Mouse (Mus musculus): ENCODE results near the gene Prkn.

Gene Prkn

GRCm38 (mm10) chr17:11309843-11310242, 469.7 kb downstream of the Prkn start:
- no peak for DNase-seq

DNA sequence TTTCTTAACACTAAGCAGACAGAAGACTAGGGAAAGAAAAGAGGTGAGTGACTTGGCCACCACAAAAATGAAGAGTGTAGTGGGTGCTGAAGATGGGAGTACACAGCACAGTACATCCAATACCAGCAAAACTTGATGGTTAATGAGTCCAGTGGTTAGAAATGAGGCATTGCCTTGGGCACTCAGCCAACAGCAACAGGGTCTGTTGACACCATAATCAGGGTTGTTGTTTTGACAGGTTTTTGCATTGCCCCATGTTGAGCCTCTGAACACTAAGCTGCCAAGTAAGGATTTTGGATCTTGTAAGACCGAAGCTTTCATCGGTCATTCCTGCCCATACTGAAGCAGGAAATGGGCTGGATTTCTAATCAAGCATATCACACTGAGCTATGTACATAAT, 474.0 kb downstream of the Prkn start:
- DNase-seq, result no peak

DNA sequence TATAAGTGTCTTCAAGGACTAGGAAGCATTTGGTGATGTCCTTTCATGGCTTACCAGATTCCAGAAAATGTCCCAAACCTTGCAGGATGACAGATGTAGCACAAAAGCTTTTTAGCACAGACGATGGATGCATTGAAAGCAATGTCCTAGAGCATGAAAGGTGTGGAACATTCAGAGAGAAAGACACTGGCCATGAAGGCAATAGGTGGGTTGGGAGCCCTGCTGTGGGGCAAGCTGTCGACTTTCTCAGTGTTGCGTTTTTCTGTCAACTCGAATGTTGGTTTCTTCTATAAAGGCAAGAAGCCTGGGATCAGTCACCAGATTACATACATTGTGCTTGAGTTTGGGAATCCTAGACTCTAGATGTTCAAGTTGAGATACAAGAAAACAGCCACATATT, 475.5 kb downstream of the Prkn start:
- peak; percentile 65 for DNase-seq

GRCm38 (mm10) chr17:11318946-11319345, 478.8 kb downstream of the Prkn start:
- DNase-seq, result no peak

DNA sequence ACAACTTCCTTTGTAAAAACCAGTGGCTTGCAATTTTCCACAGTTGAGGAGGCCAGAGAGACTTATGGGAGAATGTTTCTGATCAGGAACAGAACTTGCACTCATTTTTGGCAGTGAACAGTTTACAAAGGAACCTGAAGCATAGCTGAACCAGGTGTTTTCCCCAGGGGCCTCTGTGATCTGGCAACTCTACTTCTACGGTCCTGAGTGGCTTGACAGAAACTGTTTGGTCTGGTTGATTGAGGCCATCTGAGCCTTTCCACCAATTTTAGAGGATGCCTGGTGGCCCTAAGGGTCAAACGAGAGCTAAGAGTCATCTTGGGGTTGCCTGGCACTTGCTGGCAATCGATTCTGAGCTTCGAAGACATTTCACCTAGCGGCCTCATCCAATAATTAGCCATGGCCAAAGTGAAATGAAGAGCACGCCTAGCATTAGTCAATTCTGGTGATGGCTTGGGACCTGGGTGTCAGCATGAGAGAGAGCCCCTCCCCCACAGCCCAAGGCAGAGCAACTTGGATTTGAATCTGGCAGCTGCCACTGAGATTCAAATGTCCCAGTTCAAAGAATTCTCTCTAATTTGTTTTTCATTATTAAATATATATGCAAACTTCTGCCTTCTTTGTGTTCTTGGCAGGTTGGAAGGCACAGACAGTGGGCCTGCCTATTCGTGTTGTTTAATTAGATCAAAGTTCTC, 479.6 kb downstream of the Prkn start:
- no peak for DNase-seq

DNA sequence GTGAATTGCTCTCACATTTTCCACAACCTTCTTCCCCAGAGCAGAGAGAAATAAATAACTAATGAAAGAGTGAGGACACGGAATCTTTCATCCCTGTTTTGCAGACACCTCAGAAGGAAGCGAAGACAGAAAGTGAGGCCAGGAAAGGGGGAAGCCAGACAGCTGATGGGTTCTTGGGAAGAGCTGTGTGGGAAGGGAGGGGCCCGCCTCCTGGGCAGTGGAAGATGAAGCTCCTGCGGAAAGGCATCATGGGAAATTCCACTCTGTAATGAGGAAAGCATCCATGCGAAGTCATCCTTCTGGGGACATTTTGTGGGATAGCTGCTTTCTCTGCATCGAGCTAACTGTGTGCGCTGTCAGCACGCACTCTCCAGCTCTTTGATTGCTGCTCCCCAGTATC, 491.9 kb downstream of the Prkn start:
- no peak for DNase-seq

- DNase-seq, result no peak
Measured at GRCm38 (mm10) chr17:11333741-11334140, 493.6 kb downstream of the Prkn start.

GRCm38 (mm10) chr17:11336156-11336555, 496.0 kb downstream of the Prkn start:
- DNase-seq, result no peak

GRCm38 (mm10) chr17:11340368-11340767, 500.2 kb downstream of the Prkn start:
- no peak for DNase-seq

DNA sequence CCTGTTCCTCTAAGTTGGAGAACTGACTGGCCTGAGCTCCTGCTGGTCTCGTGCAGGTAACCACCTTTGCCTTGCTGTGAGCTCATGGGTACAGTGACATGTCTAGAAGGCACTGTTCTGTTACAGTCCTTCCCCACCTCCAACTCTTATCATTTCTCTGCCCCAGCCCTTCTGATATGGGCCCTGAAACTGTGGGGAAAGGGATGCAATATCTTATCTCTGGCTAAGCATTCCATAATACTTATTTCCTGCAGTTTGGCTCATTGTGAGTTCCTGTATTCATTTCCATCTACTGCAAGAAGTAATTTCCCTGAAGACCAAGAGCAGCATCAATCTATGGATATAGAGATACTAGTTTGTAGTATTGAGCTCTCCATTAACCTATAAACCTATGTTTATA, 506.1 kb downstream of the Prkn start:
- no peak for DNase-seq

GRCm38 (mm10) chr17:11352778-11353552, 512.8 kb downstream of the Prkn start:
- DNase-seq, result peak; percentile 46

GRCm38 (mm10) chr17:11353553-11353945, 513.4 kb downstream of the Prkn start:
- DNase-seq, result no peak

DNA sequence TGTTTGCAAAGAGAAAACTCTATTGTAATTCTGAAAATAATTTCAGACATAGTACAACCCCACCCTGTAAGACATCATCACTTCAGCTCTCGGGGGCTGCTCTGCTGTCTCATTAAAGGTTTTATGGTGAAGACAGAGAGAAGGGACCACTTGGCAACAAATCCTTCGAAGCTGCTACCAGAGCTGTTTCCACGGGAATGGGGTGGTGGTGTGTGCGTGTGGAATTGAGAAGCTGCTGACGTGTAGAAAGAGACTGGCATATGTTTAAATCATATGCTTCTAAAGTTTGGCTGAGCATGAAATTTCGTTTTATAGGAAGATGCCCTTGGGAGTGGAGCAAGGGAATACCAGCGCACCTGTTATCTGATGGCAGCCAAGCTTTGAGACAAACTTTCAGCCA, 514.2 kb downstream of the Prkn start:
- DNase-seq, result no peak

GRCm38 (mm10) chr17:11375461-11375860, 535.3 kb downstream of the Prkn start:
- no peak for DNase-seq

- no peak for DNase-seq
Measured at GRCm38 (mm10) chr17:11383364-11383962, 543.3 kb downstream of the Prkn start.

DNA sequence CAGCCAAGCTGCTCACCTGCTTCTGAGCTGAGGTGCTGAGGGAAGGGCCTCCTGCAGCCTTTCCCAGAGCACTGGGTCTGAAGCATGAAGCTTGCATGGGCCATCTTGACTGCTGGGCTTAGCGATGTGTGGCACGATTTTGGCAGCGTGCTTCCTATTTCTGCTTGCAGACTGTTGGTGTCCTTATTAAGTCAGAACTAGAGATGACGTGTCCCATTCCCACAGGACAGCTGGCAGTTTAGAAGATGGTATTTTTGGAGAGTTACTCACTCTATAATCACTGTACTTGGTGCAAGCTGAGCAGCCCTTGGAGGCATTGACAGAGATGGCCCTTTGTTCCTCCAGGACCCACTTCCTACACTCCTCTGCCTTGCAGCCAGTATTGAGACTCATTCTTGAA, 545.1 kb downstream of the Prkn start:
- peak; percentile 14 for DNase-seq

DNA sequence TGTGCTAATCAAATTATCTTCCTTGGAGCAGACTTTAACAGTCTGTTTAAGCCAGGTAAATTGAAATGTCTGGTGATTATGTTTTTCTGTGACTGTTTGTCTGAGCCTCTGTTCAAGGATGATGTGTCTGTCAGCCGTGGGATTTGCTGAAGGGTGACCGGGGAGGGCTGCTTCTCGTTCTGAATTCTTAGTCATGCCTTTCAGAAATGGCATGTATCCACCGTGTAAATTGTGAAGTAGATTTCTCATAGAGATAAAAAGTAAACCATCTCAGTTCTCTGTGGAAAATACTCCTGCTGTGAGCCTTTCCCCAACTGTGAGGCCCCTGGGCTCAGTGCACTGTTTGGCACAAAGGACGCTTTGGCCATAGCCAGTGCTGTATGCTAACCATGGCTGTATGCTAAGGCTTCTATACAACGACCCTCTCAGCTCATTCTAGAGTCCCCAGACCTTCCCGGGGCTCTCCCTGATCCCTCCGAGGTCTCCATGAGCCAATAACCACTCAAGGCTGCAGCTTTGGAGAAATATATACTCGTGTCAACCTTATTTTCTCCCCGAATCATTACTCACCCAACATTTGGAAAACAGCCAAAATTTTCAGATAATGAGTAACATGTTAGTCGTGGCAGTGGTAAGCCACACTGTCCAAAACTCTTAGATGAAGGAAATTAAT, 552.6 kb downstream of the Prkn start:
- DNase-seq, result no peak

DNA sequence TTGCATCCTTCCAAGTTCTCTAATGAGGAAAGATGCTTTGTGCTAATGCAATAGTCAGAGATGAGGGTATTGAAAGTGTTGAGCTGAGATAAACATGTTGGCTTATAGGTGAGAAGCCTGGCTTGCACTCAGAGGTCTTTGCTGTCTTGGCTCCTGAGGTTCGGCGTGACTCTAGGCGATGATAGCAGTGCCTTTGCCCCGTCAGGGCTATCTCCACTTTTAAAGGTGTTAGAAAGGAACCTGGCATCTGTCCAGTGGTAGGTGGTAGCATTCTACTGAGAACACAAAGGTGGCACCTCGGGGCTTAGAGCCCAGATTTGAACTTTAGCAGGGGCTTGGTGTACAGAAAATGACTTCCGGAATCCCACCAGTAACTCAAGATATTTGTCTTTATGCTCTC, 554.4 kb downstream of the Prkn start:
- no peak for DNase-seq

GRCm38 (mm10) chr17:11397678-11398077, 557.5 kb downstream of the Prkn start:
- DNase-seq, result no peak

- DNase-seq, result no peak
Measured at GRCm38 (mm10) chr17:11402225-11402875, 562.2 kb downstream of the Prkn start.

DNA sequence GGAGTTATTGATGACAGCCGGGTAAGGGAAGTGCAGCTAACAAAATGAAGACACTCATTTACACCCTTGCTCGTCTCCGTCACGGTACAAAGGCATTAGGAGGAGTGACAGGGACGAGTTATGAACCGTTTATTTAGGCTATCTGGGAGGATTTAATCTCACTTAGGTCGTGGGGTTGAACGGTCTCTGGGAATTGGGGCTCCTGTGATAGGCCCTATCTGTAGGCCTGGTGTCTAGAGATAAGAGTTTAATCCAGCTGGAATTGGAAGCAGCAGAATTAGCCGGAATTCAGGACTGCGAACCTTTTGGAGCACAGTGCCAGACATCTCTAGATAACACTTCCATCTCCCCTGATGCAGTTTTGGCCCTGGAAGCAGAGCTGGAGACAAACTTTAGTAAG, 571.2 kb downstream of the Prkn start:
- no peak for DNase-seq

DNA sequence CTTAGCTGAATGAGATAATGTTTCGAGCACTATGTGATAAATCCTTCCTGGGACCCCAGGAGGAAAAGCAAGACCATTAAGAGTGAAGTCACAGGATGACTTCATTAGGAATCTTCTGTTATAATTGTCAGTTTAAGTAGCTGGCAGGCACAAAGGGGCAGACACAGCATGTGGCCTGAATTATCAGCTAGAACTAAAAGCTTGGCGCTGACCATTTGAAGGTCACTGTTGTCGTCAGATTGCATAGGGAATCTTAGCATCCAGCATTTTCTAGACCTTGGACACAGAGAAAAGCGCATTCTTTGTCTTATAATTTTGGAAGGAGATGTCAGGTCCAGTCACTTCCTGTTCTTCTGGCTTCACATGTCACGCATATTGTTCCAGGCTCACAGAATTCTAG, 573.5 kb downstream of the Prkn start:
- DNase-seq, result no peak

- DNase-seq, result no peak
Measured at GRCm38 (mm10) chr17:11414288-11414687, 574.1 kb downstream of the Prkn start.

Measured in cerebellum, adult 11 months (tissue).